In the genomic region with DNA sequence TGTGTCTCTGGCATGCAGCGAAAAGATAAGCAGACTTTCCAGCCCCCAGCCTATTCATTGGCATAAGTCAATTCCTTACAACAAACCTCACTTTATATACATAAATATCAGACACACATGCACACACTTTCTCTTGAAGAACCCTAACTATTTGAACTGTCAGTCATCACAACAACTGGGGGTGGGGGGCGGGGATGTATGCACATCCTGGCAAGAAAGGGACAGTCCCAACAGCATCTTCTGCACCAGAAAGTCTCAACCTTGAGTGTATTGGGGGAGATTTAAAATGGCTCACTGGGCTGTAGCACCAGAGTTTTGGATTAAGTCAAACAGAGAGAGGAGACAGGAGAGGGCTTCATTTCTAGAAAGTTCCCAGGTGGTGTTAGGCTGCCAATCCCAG, we compare ENCODE assay signal across 26 mouse cellular contexts.
"Had no signal": no experiment of that assay in that cellular context is flagged by ENCODE, and none has a peak within 500 bp of the region (broad histone marks: within the 10 kb centered on the region; RNA-seq: fewer than 3 reads in every experiment).

No protein-coding gene starts in this region.

- H3K27me3 ChIP-seq: heart, embryonic 12.5 days; hindbrain, embryonic 12.5 days; intestine, embryonic 15.5 days; limb, embryonic 15.5 days; liver, embryonic 12.5 days had no signal

- DNase-seq: gastrocnemius, postnatal 10 days; gastrocnemius, postnatal 25 days; heart, adult 18-20 months; heart, postnatal 10 days; heart, postnatal 4 days; kidney, adult 2 months; kidney, adult 9 months; kidney, postnatal 14 days; kidney, postnatal 36 days; layer of hippocampus, adult 9-11 months; layer of hippocampus, postnatal 36 days; left cerebral cortex, postnatal 4 days had no signal

- H3K4me3 ChIP-seq: heart, embryonic 10.5 days; heart, embryonic 12.5 days; hindbrain, embryonic 10.5 days; hindbrain, embryonic 12.5 days; intestine, embryonic 15.5 days; kidney, embryonic 15.5 days; limb, embryonic 13.5 days; limb, embryonic 15.5 days; liver, embryonic 12.5 days had no signal

- ATAC-seq: hindbrain, embryonic 16.5 days; intestine, embryonic 15.5 days; intestine, postnatal 0 days; liver, embryonic 12.5 days had no signal

- H3K4me1 ChIP-seq: heart, embryonic 10.5 days; heart, embryonic 12.5 days; hindbrain, embryonic 10.5 days; hindbrain, embryonic 12.5 days; intestine, embryonic 15.5 days; kidney, embryonic 15.5 days; limb, embryonic 13.5 days; limb, embryonic 15.5 days; liver, embryonic 12.5 days had no signal

- H3K27ac ChIP-seq: heart, embryonic 10.5 days; hindbrain, embryonic 10.5 days; hindbrain, embryonic 12.5 days; hindbrain, embryonic 14.5 days; intestine, embryonic 15.5 days; kidney, embryonic 15.5 days; kidney, postnatal 0 days; limb, embryonic 13.5 days; limb, embryonic 15.5 days; liver, embryonic 12.5 days; liver, embryonic 14.5 days had no signal

- H3K36me3 ChIP-seq: heart, embryonic 10.5 days; heart, embryonic 12.5 days; hindbrain, embryonic 10.5 days; hindbrain, embryonic 12.5 days; intestine, embryonic 15.5 days; kidney, embryonic 15.5 days; limb, embryonic 13.5 days; limb, embryonic 15.5 days; liver, embryonic 12.5 days had no signal
